Mouse (Mus musculus) embryonic facial prominence, embryonic 15.5 days (tissue): Measurements from ENCODE around the gene Map2k6. TPM values are rescaled to one million over a fixed set of nuclear protein-coding genes. Genes with fewer than 3 reads are reported as not detected.

ENCODE experiments used
- ATAC-seq: fragments of 200-750 bp; cut with Nextera tagmentation; 2 replicates; pipeline ENCODE4 v1.8.0; 2017; ENCODE audit warnings: low read depth, moderate TSS enrichment; ENCODE audit not compliant: insufficient number of reproducible peaks, low FRiP score, low TSS enrichment
- H3K27ac ChIP-seq: fragments of 300-500 bp; sonication (generic); replicated peaks from 2 replicates; pipeline ENCODE4 v1.5.1; 2015; ENCODE audit warnings: mild to moderate bottlenecking, inconsistent platforms
- H3K27me3 ChIP-seq: fragments of 300-500 bp; sonication (generic); 2 replicates; pipeline ENCODE4 v1.6.1; 2015; ENCODE audit warnings: inconsistent platforms
- H3K36me3 ChIP-seq: fragments of 300-500 bp; sonication (generic); 2 replicates; pipeline ENCODE4 v1.6.1; 2015; ENCODE audit warnings: mild to moderate bottlenecking, inconsistent platforms
- H3K4me1 ChIP-seq: fragments of 300-500 bp; sonication (generic); 2 replicates; pipeline ENCODE4 v1.6.1; 2015; ENCODE audit warnings: inconsistent platforms
- H3K4me2 ChIP-seq: fragments of 300-500 bp; sonication (generic); replicated peaks from 2 replicates; pipeline ENCODE4 v1.6.1; 2015; ENCODE audit warnings: mild to moderate bottlenecking, inconsistent platforms
- H3K4me3 ChIP-seq: fragments of 300-500 bp; sonication (generic); replicated peaks from 2 replicates; pipeline ENCODE4 v1.5.1; 2015; ENCODE audit warnings: mild to moderate bottlenecking, inconsistent platforms
- H3K9ac ChIP-seq: fragments of 300-500 bp; sonication (generic); 2 replicates; pipeline ENCODE4 v1.6.1; 2015; ENCODE audit warnings: inconsistent platforms
- H3K9me3 ChIP-seq: fragments of 300-500 bp; sonication (generic); replicated peaks from 2 replicates; pipeline ENCODE4 v1.6.1; 2016; ENCODE audit warnings: inconsistent platforms
- WGBS: fragments of 180-500 bp; shearing (Covaris S2); methylation state at CpG from one replicate; pipeline ENCODE4 v1.1.7; 2015; 5-methylcytosine and 5-hydroxymethylcytosine counted together
- polyA plus RNA-seq: library from polyadenylated mRNA; unstranded; fragments of >200 nt; fragmentation: Nextera tagmentation; extraction: Ambion mirVana; gene quantifications from 2 replicates; pipeline ENCODE4 v1.2.1, GENCODE M21; 2015

Gene Map2k6
- polyA plus RNA-seq, 1 experiment from 2014 or later = 19.4 TPM

- no peaks in the 10 kb centered on the region for H3K27me3 ChIP-seq
- no peak overlapping the region for H3K4me2 ChIP-seq
- peaks cover 53% of the 10 kb centered on the region for H3K36me3 ChIP-seq
- no peak overlapping the region for H3K9ac ChIP-seq
- H3K9me3 ChIP-seq = no peaks in the 10 kb centered on the region
- H3K4me3 ChIP-seq = no peak overlapping the region
- no peak for ATAC-seq
- no peak overlapping the region for H3K27ac ChIP-seq
- H3K4me1 ChIP-seq = no peaks in the 10 kb centered on the region
- WGBS = 73% methylated on average over 4 of the region's 4 CpGs
Measured at GRCm38 (mm10) chr11:110495323-110496060, 96.6 kb downstream of the Map2k6 start.

GRCm38 (mm10) chr11:110496061-110496446, 97.1 kb downstream of the Map2k6 start:
- Histone ChIP-seq H3K4me1 (no peaks in the 10 kb centered on the region), H3K4me2 (no peak overlapping the region), H3K27me3 (no peaks in the 10 kb centered on the region), H3K27ac (no peak overlapping the region), H3K9ac (no peak overlapping the region), H3K9me3 (no peaks in the 10 kb centered on the region), H3K4me3 (no peak overlapping the region), H3K36me3 (peaks cover 59% of the 10 kb centered on the region)
- no peak for ATAC-seq
- WGBS = 53% methylated on average over 12 of the region's 12 CpGs

GRCm38 (mm10) chr11:110497743-110498142, 98.8 kb downstream of the Map2k6 start:
- H3K27ac ChIP-seq = no peak overlapping the region
- H3K4me1 ChIP-seq = no peaks in the 10 kb centered on the region
- H3K4me2 ChIP-seq = no peak overlapping the region
- 89% methylated on average over 8 of the region's 8 CpGs for WGBS
- H3K4me3 ChIP-seq = no peak overlapping the region
- peaks cover 54% of the 10 kb centered on the region for H3K36me3 ChIP-seq
- no peaks in the 10 kb centered on the region for H3K9me3 ChIP-seq
- no peak for ATAC-seq
- no peaks in the 10 kb centered on the region for H3K27me3 ChIP-seq
- H3K9ac ChIP-seq = no peak overlapping the region

GRCm38 (mm10) chr11:110498651-110499213, 99.8 kb downstream of the Map2k6 start:
- Histone ChIP-seq H3K27ac (no peak overlapping the region), H3K4me3 (no peak overlapping the region), H3K9me3 (no peaks in the 10 kb centered on the region), H3K4me2 (no peak overlapping the region), H3K4me1 (no peaks in the 10 kb centered on the region), H3K36me3 (peaks cover 45% of the 10 kb centered on the region), H3K9ac (no peak overlapping the region), H3K27me3 (no peaks in the 10 kb centered on the region)
- whole genome bisulfite sequencing = 52% methylated on average over 6 of the region's 6 CpGs
- peak; percentile 54; the same call in 1 of the 2 replicates for ATAC-seq

GRCm38 (mm10) chr11:110502937-110503670, 104.2 kb downstream of the Map2k6 start:
- no peaks in the 10 kb centered on the region for H3K27me3 ChIP-seq
- no peak overlapping the region for H3K27ac ChIP-seq
- no peak overlapping the region for H3K4me3 ChIP-seq
- H3K36me3 ChIP-seq = peaks cover 47% of the 10 kb centered on the region
- H3K4me1 ChIP-seq = no peaks in the 10 kb centered on the region
- ATAC-seq = no peak
- no peaks in the 10 kb centered on the region for H3K9me3 ChIP-seq
- H3K4me2 ChIP-seq = no peak overlapping the region
- no peak overlapping the region for H3K9ac ChIP-seq
- WGBS = 87% methylated on average over 11 of the region's 11 CpGs

GRCm38 (mm10) chr11:110511466-110511865, 112.5 kb downstream of the Map2k6 start:
- Histone ChIP-seq H3K27me3 (no peaks in the 10 kb centered on the region), H3K9me3 (no peaks in the 10 kb centered on the region), H3K9ac (no peak overlapping the region), H3K36me3 (peaks cover 45% of the 10 kb centered on the region), H3K4me2 (no peak overlapping the region), H3K27ac (no peak overlapping the region), H3K4me1 (no peaks in the 10 kb centered on the region), H3K4me3 (no peak overlapping the region)
- 91% methylated on average over 7 of the region's 7 CpGs for WGBS
- ATAC-seq = peak; percentile 39; the same call in 1 of the 2 replicates

GRCm38 (mm10) chr11:110518648-110519047, 119.7 kb downstream of the Map2k6 start:
- peaks cover 30% of the 10 kb centered on the region for H3K36me3 ChIP-seq
- H3K4me3 ChIP-seq = no peak overlapping the region
- no peaks in the 10 kb centered on the region for H3K9me3 ChIP-seq
- H3K27ac ChIP-seq = no peak overlapping the region
- no peaks in the 10 kb centered on the region for H3K27me3 ChIP-seq
- no peak overlapping the region for H3K9ac ChIP-seq
- WGBS = 97% methylated on average over 1 of the region's 1 CpGs
- H3K4me2 ChIP-seq = no peak overlapping the region
- no peak for ATAC-seq
- no peaks in the 10 kb centered on the region for H3K4me1 ChIP-seq

- Histone ChIP-seq H3K4me1 (no peaks in the 10 kb centered on the region), H3K4me2 (no peak overlapping the region), H3K9ac (no peak overlapping the region), H3K4me3 (no peak overlapping the region), H3K36me3 (peaks cover 15% of the 10 kb centered on the region), H3K9me3 (no peaks in the 10 kb centered on the region), H3K27me3 (no peaks in the 10 kb centered on the region), H3K27ac (no peak overlapping the region)
- 89% methylated on average over 2 of the region's 2 CpGs for WGBS
- no peak for ATAC-seq
Measured at GRCm38 (mm10) chr11:110522906-110523305, 124.0 kb downstream of the Map2k6 start.

GRCm38 (mm10) chr11:110526156-110526555, 127.2 kb downstream of the Map2k6 start:
- Histone ChIP-seq H3K36me3 (no peaks in the 10 kb centered on the region), H3K4me1 (no peaks in the 10 kb centered on the region), H3K4me3 (no peak overlapping the region), H3K27ac (no peak overlapping the region), H3K9ac (no peak overlapping the region), H3K9me3 (no peaks in the 10 kb centered on the region), H3K4me2 (no peak overlapping the region), H3K27me3 (no peaks in the 10 kb centered on the region)
- ATAC-seq = no peak
- 89% methylated on average over 4 of the region's 4 CpGs for WGBS

- WGBS = 43% methylated on average over 7 of the region's 7 CpGs
- Histone ChIP-seq H3K4me2 (no peak overlapping the region), H3K9me3 (no peaks in the 10 kb centered on the region), H3K27me3 (no peaks in the 10 kb centered on the region), H3K36me3 (no peaks in the 10 kb centered on the region), H3K9ac (no peak overlapping the region), H3K4me1 (no peaks in the 10 kb centered on the region), H3K4me3 (no peak overlapping the region), H3K27ac (no peak overlapping the region)
- ATAC-seq = no peak
Measured at GRCm38 (mm10) chr11:110531087-110531486, 132.2 kb downstream of the Map2k6 start.

GRCm38 (mm10) chr11:110534856-110535255, 135.9 kb downstream of the Map2k6 start:
- H3K4me1 ChIP-seq = no peaks in the 10 kb centered on the region
- H3K36me3 ChIP-seq = no peaks in the 10 kb centered on the region
- peak overlapping the region; percentile 44; the same call in 1 of the 2 replicates for H3K27ac ChIP-seq
- no peaks in the 10 kb centered on the region for H3K9me3 ChIP-seq
- H3K4me2 ChIP-seq = peak overlapping the region; percentile 21; the same call in 1 of the 2 replicates
- H3K9ac ChIP-seq = no peak overlapping the region
- H3K27me3 ChIP-seq = no peaks in the 10 kb centered on the region
- H3K4me3 ChIP-seq = no peak overlapping the region
- peak; percentile 72; the same call in 1 of the 2 replicates for ATAC-seq
- WGBS = 47% methylated on average over 4 of the region's 4 CpGs
